Mouse (Mus musculus) myocyte (in vitro differentiated cells): ENCODE data around the gene Borcs6. TPM values are rescaled to one million over a fixed set of nuclear protein-coding genes. Genes with fewer than 3 reads are reported as not detected.
"Not testable (repeated sequence)": the region's sequence is repeated elsewhere in the genome, so short reads cannot be mapped to it uniquely, and the experiment has no call there.

Experiments
- H3K27me3 ChIP-seq: one replicate; pipeline ENCODE4 v1.6.1; 2011; ENCODE audit not compliant: control insufficient read depth, insufficient read depth, insufficient read length
- H3K36me3 ChIP-seq: one replicate; pipeline ENCODE4 v1.6.1; 2011; ENCODE audit not compliant: control insufficient read depth, insufficient read depth
- H3K4me2 ChIP-seq: one replicate; pipeline ENCODE4 v1.6.1; 2011; ENCODE audit warnings: low read depth, control low read depth
- H3K4me3 ChIP-seq: one replicate; pipeline ENCODE4 v1.5.1; 2011; ENCODE audit warnings: mild to moderate bottlenecking, control low read depth, moderate library complexity
- H3K79me2 ChIP-seq: one replicate; pipeline ENCODE4 v1.6.1; 2011; ENCODE audit not compliant: control insufficient read depth, insufficient read depth
- H3ac ChIP-seq: one replicate; pipeline ENCODE4 v1.6.1; 2011; ENCODE audit not compliant: control insufficient read depth, insufficient read length
- CEBPB ChIP-seq: IDR thresholded peaks from 2 replicates; pipeline ENCODE4 v1.6.1; 2011; ENCODE audit warnings: mild to moderate bottlenecking, moderate library complexity; ENCODE audit not compliant: poor library complexity, insufficient read depth, severe bottlenecking
- E2F4 ChIP-seq: IDR thresholded peaks from one replicate; pipeline ENCODE4 v1.6.1; 2011; ENCODE audit warnings: mild to moderate bottlenecking, control low read depth, moderate library complexity; ENCODE audit not compliant: insufficient read depth
- MAX ChIP-seq: IDR thresholded peaks from one replicate; pipeline ENCODE4 v1.6.1; 2011; ENCODE audit warnings: low read depth, mild to moderate bottlenecking, control low read depth
- MYOD1 ChIP-seq, 3 experiments: IDR thresholded peaks; one replicate each; pipeline ENCODE4 v1.6.1; 2011; ENCODE audit warnings: control low read depth in 2 of 3, low read depth in 2 of 3, mild to moderate bottlenecking in 2 of 3, moderate library complexity in 1 of 3; ENCODE audit not compliant: insufficient read length in 2 of 3, control insufficient read depth in 1 of 3
- MYOG ChIP-seq, 3 experiments: IDR thresholded peaks; one replicate each; pipeline ENCODE4 v1.6.1; 2011; ENCODE audit warnings: control low read depth in 2 of 3, low read depth in 2 of 3, mild to moderate bottlenecking in 2 of 3; ENCODE audit not compliant: insufficient read length in 2 of 3, control insufficient read depth in 1 of 3, insufficient read depth in 1 of 3
- POLR2A ChIP-seq: IDR thresholded peaks from one replicate; pipeline ENCODE4 v1.6.1; 2011; ENCODE audit warnings: low read depth, mild to moderate bottlenecking, control low read depth, moderate library complexity; ENCODE audit not compliant: insufficient read length
- POLR2AphosphoS2 ChIP-seq: IDR thresholded peaks from one replicate; pipeline ENCODE4 v1.6.1; 2011; ENCODE audit warnings: low read depth, control low read depth; ENCODE audit not compliant: insufficient read length
- REST ChIP-seq: IDR thresholded peaks from one replicate; pipeline ENCODE4 v1.6.1; 2011; ENCODE audit warnings: mild to moderate bottlenecking, control low read depth, moderate library complexity; ENCODE audit not compliant: insufficient read depth, insufficient read length
- SRF ChIP-seq: IDR thresholded peaks from one replicate; pipeline ENCODE4 v1.6.1; 2011; ENCODE audit warnings: low read depth; ENCODE audit not compliant: control insufficient read depth, insufficient read length
- TCF12 ChIP-seq: IDR thresholded peaks from one replicate; pipeline ENCODE4 v1.6.1; 2011; ENCODE audit warnings: mild to moderate bottlenecking, control low read depth; ENCODE audit not compliant: poor library complexity, insufficient read depth, severe bottlenecking
- TCF3 ChIP-seq: IDR thresholded peaks from one replicate; pipeline ENCODE4 v1.6.1; 2011; ENCODE audit warnings: low read depth, control low read depth; ENCODE audit not compliant: insufficient read length
- USF1 ChIP-seq: IDR thresholded peaks from one replicate; pipeline ENCODE4 v1.6.1; 2011; ENCODE audit warnings: low read depth, mild to moderate bottlenecking, control low read depth, moderate library complexity
- polyA plus RNA-seq: library from polyadenylated mRNA; unstranded; fragments of >200 nt; fragmentation: generic; extraction: Trizol; gene quantifications from one replicate; pipeline ENCODE4 v1.2.1, GENCODE M21; 2012; ENCODE audit warnings: missing spikeins

Borcs6 gene
- 27.2 TPM for polyA plus RNA-seq

DNA sequence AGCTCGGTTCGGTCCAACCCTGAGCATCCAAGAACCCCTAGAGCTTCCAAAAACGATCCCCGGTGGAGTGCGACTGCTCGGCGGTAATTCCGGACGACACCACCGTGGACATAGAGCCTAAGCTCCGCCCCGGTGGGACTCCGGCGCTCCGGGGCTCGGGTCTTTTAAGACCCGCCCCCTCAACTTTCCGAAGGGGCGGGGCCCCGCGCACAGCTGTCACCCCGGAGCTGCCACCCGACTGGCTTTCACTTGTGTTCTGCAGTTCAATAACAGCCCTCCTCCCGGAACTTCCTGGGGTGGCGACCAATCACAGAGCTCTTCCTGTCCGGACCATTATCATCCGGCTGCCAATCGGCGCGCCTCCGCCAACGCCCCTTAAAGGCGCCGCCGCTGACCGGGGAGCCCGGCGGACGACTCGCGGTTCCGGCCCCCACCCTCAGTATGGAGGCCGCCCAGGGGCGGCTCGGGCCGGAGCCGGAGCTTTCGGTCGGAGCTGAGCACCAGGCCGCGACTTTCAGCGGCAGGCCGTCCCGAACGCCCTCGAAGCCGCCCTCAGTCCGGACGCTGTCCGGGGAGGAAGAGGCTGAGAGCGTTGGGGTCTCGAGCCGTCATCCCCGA is at the start of gene Borcs6:
Gene Borcs6, plus strand, starts transcription at position 361 of the 618 bp plus-strand sequence.
- Histone ChIP-seq H3K4me2 (peak within 1 kb of the TSS; percentile 97), H3K36me3 (no peaks in the 10 kb centered on the region), H3K4me3 (peak within 1 kb of the TSS; percentile 66), H3K27me3 (no peaks in the 10 kb centered on the region), H3K79me2 (peaks cover 23% of the 10 kb centered on the region), H3ac (peak within 1 kb of the TSS; percentile 75)
- TF ChIP-seq MAX (no peak), POLR2AphosphoS2 (peak; percentile 57), SRF (no peak), MYOG (IDR thresholded peaks at IDR 0.05; ENCODE audit: control insufficient read depth in 1 of 3, insufficient read depth in 1 of 3, insufficient read length in 2 of 3, low read depth in 2 of 3) (peak; percentile 44 to 82 (median 80)), E2F4 (no peak), TCF3 (no peak), USF1 (no peak), TCF12 (no peak), REST (no peak), POLR2A (peak; percentile 64), MYOD1 (IDR thresholded peaks at IDR 0.05; ENCODE audit: control insufficient read depth in 1 of 3, insufficient read length in 2 of 3, low read depth in 2 of 3) (peak in 2 of 3 experiments; percentile 55 to 77), CEBPB (no peak)

- Histone ChIP-seq H3K4me2 (no peak overlapping the region), H3K36me3 (no peaks in the 10 kb centered on the region), H3K27me3 (no peaks in the 10 kb centered on the region), H3ac (no peak overlapping the region), H3K4me3 (peak overlapping the region; percentile 38), H3K79me2 (peaks cover 26% of the 10 kb centered on the region)
- no peak for TF ChIP-seq POLR2AphosphoS2
Observed at GRCm38 (mm10) chr11:69010400-69011323, 48.9 kb upstream of the Borcs6 start.

DNA sequence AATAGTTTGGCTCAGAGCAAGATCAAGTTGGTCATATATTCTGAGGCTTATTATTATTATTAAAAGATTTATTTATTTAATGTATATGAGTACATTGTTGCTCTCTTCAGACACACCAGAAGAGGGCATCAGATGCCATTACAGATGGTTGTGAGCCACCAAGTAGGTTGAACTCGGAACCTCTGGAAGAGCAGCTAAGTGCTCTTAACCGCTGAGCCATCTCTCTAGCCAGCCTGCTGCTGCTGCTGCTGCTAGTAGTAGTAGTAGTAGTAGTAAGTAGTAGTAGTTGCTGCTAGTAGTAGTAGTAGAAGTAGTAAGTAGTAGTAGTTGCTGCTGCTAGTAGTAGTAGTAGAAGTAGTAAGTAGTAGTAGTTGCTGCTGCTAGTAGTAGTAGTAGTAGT is 48.1 kb upstream of the Borcs6 start:
- Histone ChIP-seq H3K4me2 (peak overlapping the region; percentile 93), H3K4me3 (peak overlapping the region; percentile 38), H3K79me2 (peaks cover 23% of the 10 kb centered on the region)
- H3K36me3 ChIP-seq, H3ac ChIP-seq, H3K27me3 ChIP-seq: not testable (repeated sequence)

DNA sequence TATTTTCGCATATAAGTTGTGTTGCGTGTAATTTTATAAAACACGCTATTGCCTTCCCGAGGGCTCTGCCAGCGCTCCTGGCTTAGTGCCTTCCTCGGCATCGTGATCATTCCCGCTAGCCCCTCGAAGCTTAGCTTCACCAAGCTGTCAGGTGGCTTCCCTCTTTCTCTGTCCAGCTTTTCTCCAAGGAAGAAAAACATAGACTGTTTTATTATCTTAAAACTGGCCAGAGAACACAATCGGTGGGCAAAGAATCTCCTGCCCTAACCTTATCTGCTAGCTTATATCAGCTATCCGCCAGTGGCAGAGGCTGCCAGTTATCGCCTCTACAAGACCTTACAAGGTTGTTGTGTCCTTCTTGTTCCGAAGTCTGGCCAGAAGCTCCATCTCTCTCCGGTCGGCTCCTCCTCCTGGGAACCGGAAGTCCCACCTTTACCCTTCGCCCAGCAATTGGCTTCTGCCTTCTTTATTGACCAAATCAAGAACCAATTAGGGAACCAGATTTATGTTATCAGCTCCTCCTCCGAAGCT is 47.4 kb upstream of the Borcs6 start:
- H3ac ChIP-seq: no peak overlapping the region
- peaks cover 23% of the 10 kb centered on the region for H3K79me2 ChIP-seq
- peak overlapping the region; percentile 93 for H3K4me2 ChIP-seq
- no peaks in the 10 kb centered on the region for H3K27me3 ChIP-seq
- TF ChIP-seq POLR2A (peak; percentile 76), MYOD1 (IDR thresholded peaks at IDR 0.05; ENCODE audit: control insufficient read depth in 1 of 3, insufficient read length in 2 of 3, low read depth in 2 of 3) (no peak), POLR2AphosphoS2 (peak; percentile 80)
- H3K4me3 ChIP-seq: peak overlapping the region; percentile 38
- H3K36me3 ChIP-seq: no peaks in the 10 kb centered on the region

- Histone ChIP-seq H3K4me2 (peak within 1 kb of the TSS; percentile 77), H3ac (no peak within 1 kb of the TSS), H3K4me3 (peak within 1 kb of the TSS; percentile 51), H3K27me3 (no peaks in the 10 kb centered on the region), H3K79me2 (peaks cover 19% of the 10 kb centered on the region), H3K36me3 (no peaks in the 10 kb centered on the region)
- no peak for TF ChIP-seq REST
- TF ChIP-seq MAX: no peak
- TF ChIP-seq POLR2A: peak; percentile 96
- TF ChIP-seq CEBPB: no peak
- no peak for TF ChIP-seq SRF
- TF ChIP-seq E2F4: peak; percentile 90
- no peak for TF ChIP-seq MYOD1 (IDR thresholded peaks at IDR 0.05; ENCODE audit: control insufficient read depth in 1 of 3, insufficient read length in 2 of 3, low read depth in 2 of 3)
- peak; percentile 93 for TF ChIP-seq POLR2AphosphoS2
- no peak for TF ChIP-seq MYOG (IDR thresholded peaks at IDR 0.05; ENCODE audit: control insufficient read depth in 1 of 3, insufficient read depth in 1 of 3, insufficient read length in 2 of 3, low read depth in 2 of 3)
- no peak for TF ChIP-seq TCF3
- TF ChIP-seq TCF12: no peak
- TF ChIP-seq USF1: no peak
Observed at GRCm38 (mm10) chr11:69015644-69016441, 43.7 kb upstream of the Borcs6 start, which contains the start of gene Ctc1. Gene Ctc1 (plus strand): TSS chr11:69015911.
